Mouse (Mus musculus) embryonic facial prominence, embryonic 10.5 days (tissue): ENCODE data around the gene Gm20696. TPM values are rescaled to one million over a fixed set of nuclear protein-coding genes. Genes with fewer than 3 reads are reported as not detected.

ENCODE experiments used
- DNase-seq: peaks from one replicate; pipeline ENCODE4 v3.0.0-alpha.2; 2017; ENCODE audit warnings: low spot score
- H3K27ac ChIP-seq: fragments of 300-500 bp; sonication (generic); replicated peaks from 2 replicates; pipeline ENCODE4 v1.5.1; 2016; ENCODE audit warnings: mild to moderate bottlenecking
- H3K27me3 ChIP-seq: fragments of 300-500 bp; sonication (generic); replicated peaks from 2 replicates; pipeline ENCODE4 v1.6.1; 2016; ENCODE audit warnings: low read depth, mild to moderate bottlenecking; ENCODE audit not compliant: poor library complexity, severe bottlenecking
- H3K36me3 ChIP-seq: fragments of 300-500 bp; sonication (generic); replicated peaks from 2 replicates; pipeline ENCODE4 v1.6.1; 2016; ENCODE audit warnings: mild to moderate bottlenecking, moderate library complexity
- H3K4me1 ChIP-seq: fragments of 300-500 bp; sonication (generic); 2 replicates; pipeline ENCODE4 v1.6.1; 2016
- H3K4me3 ChIP-seq: fragments of 300-500 bp; sonication (generic); 2 replicates; pipeline ENCODE4 v1.5.1; 2016; ENCODE audit warnings: mild to moderate bottlenecking, moderate library complexity
- H3K9me3 ChIP-seq: fragments of 300-500 bp; sonication (generic); 2 replicates; pipeline ENCODE4 v1.6.1; 2016; ENCODE audit warnings: mild to moderate bottlenecking
- WGBS: fragments of 180-500 bp; shearing (Covaris S2); methylation state at CpG from one replicate; pipeline ENCODE4 v1.1.7; 2016; 5-methylcytosine and 5-hydroxymethylcytosine counted together
- polyA plus RNA-seq: library from polyadenylated mRNA; unstranded; fragments of >200 nt; fragmentation: Nextera tagmentation; extraction: Ambion mirVana; gene quantifications from 2 replicates; pipeline ENCODE4 v1.2.1, GENCODE M21; 2016

Gm20696 gene
- polyA plus RNA-seq, 1 experiment from 2014 or later = 4.5 TPM

- Histone ChIP-seq H3K9me3 (no peaks in the 10 kb centered on the region), H3K36me3 (no peaks in the 10 kb centered on the region), H3K27me3 (no peaks in the 10 kb centered on the region), H3K4me1 (peaks cover 22% of the 10 kb centered on the region), H3K27ac (no peak overlapping the region), H3K4me3 (no peak overlapping the region)
- WGBS = 94% methylated on average over 6 of the region's 6 CpGs
- no peak for DNase-seq
These were observed 366.4 kb downstream of the Gm20696 start for GRCm38 (mm10) chr6:99300235-99300634.

- Histone ChIP-seq H3K4me3 (no peak overlapping the region), H3K4me1 (peaks cover 24% of the 10 kb centered on the region), H3K27me3 (no peaks in the 10 kb centered on the region), H3K27ac (no peak overlapping the region), H3K9me3 (no peaks in the 10 kb centered on the region), H3K36me3 (no peaks in the 10 kb centered on the region)
- 85% methylated on average over 14 of the region's 14 CpGs for WGBS
- DNase-seq = no peak
These were observed 367.4 kb downstream of the Gm20696 start for GRCm38 (mm10) chr6:99299196-99299595.

GRCm38 (mm10) chr6:99297535-99297934 is 369.1 kb downstream of the Gm20696 start:
- Histone ChIP-seq H3K27me3 (no peaks in the 10 kb centered on the region), H3K9me3 (no peaks in the 10 kb centered on the region), H3K4me3 (no peak overlapping the region), H3K36me3 (no peaks in the 10 kb centered on the region), H3K27ac (no peak overlapping the region), H3K4me1 (peaks cover 21% of the 10 kb centered on the region)
- 84% methylated on average over 5 of the region's 5 CpGs for WGBS
- DNase-seq = no peak

GRCm38 (mm10) chr6:99295495-99295894 is 371.1 kb downstream of the Gm20696 start:
- 0 out of 2 replicates have a peak, but pooled peaks cover 8% of the 10 kb centered on the region for H3K4me1 ChIP-seq
- H3K36me3 ChIP-seq = no peaks in the 10 kb centered on the region
- 88% methylated on average over 8 of the region's 8 CpGs for WGBS
- no peak overlapping the region for H3K4me3 ChIP-seq
- DNase-seq = no peak
- H3K27me3 ChIP-seq = no peaks in the 10 kb centered on the region
- H3K27ac ChIP-seq = no peak overlapping the region
- no peaks in the 10 kb centered on the region for H3K9me3 ChIP-seq

GRCm38 (mm10) chr6:99289220-99289619 is 377.4 kb downstream of the Gm20696 start:
- Histone ChIP-seq H3K9me3 (no peaks in the 10 kb centered on the region), H3K27me3 (no peaks in the 10 kb centered on the region), H3K36me3 (no peaks in the 10 kb centered on the region), H3K4me1 (peaks cover 8% of the 10 kb centered on the region; the same call in 1 of the 2 replicates), H3K27ac (no peak overlapping the region), H3K4me3 (no peak overlapping the region)
- no peak for DNase-seq
- 79% methylated on average over 4 of the region's 4 CpGs for WGBS

GRCm38 (mm10) chr6:99285026-99285425 is 381.6 kb downstream of the Gm20696 start:
- H3K4me1 ChIP-seq = peaks cover 18% of the 10 kb centered on the region; the same call in 1 of the 2 replicates
- no peak overlapping the region for H3K4me3 ChIP-seq
- DNase-seq = no peak
- no peaks in the 10 kb centered on the region for H3K27me3 ChIP-seq
- no peaks in the 10 kb centered on the region for H3K36me3 ChIP-seq
- 63% methylated on average over 3 of the region's 3 CpGs for WGBS
- H3K27ac ChIP-seq = no peak overlapping the region
- H3K9me3 ChIP-seq = no peaks in the 10 kb centered on the region

- no peaks in the 10 kb centered on the region for H3K36me3 ChIP-seq
- H3K27ac ChIP-seq = no peak overlapping the region
- H3K4me3 ChIP-seq = no peak overlapping the region
- 86% methylated on average over 4 of the region's 4 CpGs for WGBS
- no peaks in the 10 kb centered on the region for H3K27me3 ChIP-seq
- H3K9me3 ChIP-seq = no peaks in the 10 kb centered on the region
- peaks cover 18% of the 10 kb centered on the region; the same call in 1 of the 2 replicates for H3K4me1 ChIP-seq
- DNase-seq = no peak
These were observed 382.6 kb downstream of the Gm20696 start for GRCm38 (mm10) chr6:99284019-99284418.

GRCm38 (mm10) chr6:99282866-99283657 is 383.5 kb downstream of the Gm20696 start:
- DNase-seq = no peak
- 78% methylated on average over 15 of the region's 15 CpGs for WGBS

GRCm38 (mm10) chr6:99281433-99281832 is 385.2 kb downstream of the Gm20696 start:
- no peak overlapping the region for H3K27ac ChIP-seq
- H3K27me3 ChIP-seq = no peaks in the 10 kb centered on the region
- no peaks in the 10 kb centered on the region for H3K9me3 ChIP-seq
- H3K36me3 ChIP-seq = no peaks in the 10 kb centered on the region
- peaks cover 21% of the 10 kb centered on the region; the same call in 1 of the 2 replicates for H3K4me1 ChIP-seq
- 95% methylated on average over 9 of the region's 9 CpGs for WGBS
- DNase-seq = no peak
- H3K4me3 ChIP-seq = no peak overlapping the region

More at GRCm38 (mm10) chr6:99282866-99283657, 383.5 kb downstream of the Gm20696 start:
- Histone ChIP-seq H3K36me3 (no peaks in the 10 kb centered on the region), H3K27me3 (no peaks in the 10 kb centered on the region), H3K27ac (no peak overlapping the region), H3K4me3 (no peak overlapping the region), H3K9me3 (no peaks in the 10 kb centered on the region), H3K4me1 (peaks cover 18% of the 10 kb centered on the region; the same call in 1 of the 2 replicates)

GRCm38 (mm10) chr6:99280619-99281018 is 386.0 kb downstream of the Gm20696 start:
- H3K27ac ChIP-seq = no peak overlapping the region
- H3K27me3 ChIP-seq = no peaks in the 10 kb centered on the region
- H3K9me3 ChIP-seq = no peaks in the 10 kb centered on the region
- WGBS = 87% methylated on average over 5 of the region's 5 CpGs
- H3K4me3 ChIP-seq = no peak overlapping the region
- DNase-seq = no peak
- no peaks in the 10 kb centered on the region for H3K36me3 ChIP-seq
- H3K4me1 ChIP-seq = peaks cover 28% of the 10 kb centered on the region; the same call in 1 of the 2 replicates

GRCm38 (mm10) chr6:99277251-99277650 is 389.3 kb downstream of the Gm20696 start:
- WGBS = 90% methylated on average over 1 of the region's 1 CpGs
- H3K36me3 ChIP-seq = no peaks in the 10 kb centered on the region
- no peak overlapping the region for H3K27ac ChIP-seq
- no peaks in the 10 kb centered on the region for H3K9me3 ChIP-seq
- peaks cover 36% of the 10 kb centered on the region for H3K4me1 ChIP-seq
- H3K27me3 ChIP-seq = no peaks in the 10 kb centered on the region
- no peak overlapping the region for H3K4me3 ChIP-seq
- DNase-seq = no peak

GRCm38 (mm10) chr6:99276297-99276653 is 390.3 kb downstream of the Gm20696 start:
- H3K27ac ChIP-seq = no peak overlapping the region
- DNase-seq = no peak
- no peaks in the 10 kb centered on the region for H3K27me3 ChIP-seq
- H3K4me3 ChIP-seq = no peak overlapping the region
- no peaks in the 10 kb centered on the region for H3K36me3 ChIP-seq
- no peaks in the 10 kb centered on the region for H3K9me3 ChIP-seq
- WGBS = 80% methylated on average over 7 of the region's 7 CpGs
- peaks cover 46% of the 10 kb centered on the region for H3K4me1 ChIP-seq
